Mouse (Mus musculus) MEL (cell line): ENCODE results near the gene Sult2b1. TPM values are rescaled to one million over a fixed set of nuclear protein-coding genes. Genes with fewer than 3 reads are reported as not detected.

Source experiments
- DNase-seq: peaks from one replicate; pipeline ENCODE4 v3.0.0; 2011; ENCODE audit warnings: low read depth, low spot score
- H3K27ac ChIP-seq: 2 replicates; pipeline ENCODE4 v1.5.1; 2012; ENCODE audit warnings: low read depth, mild to moderate bottlenecking, control low read depth, low read length, moderate library complexity; ENCODE audit not compliant: control insufficient read depth
- H3K27me3 ChIP-seq, 2 experiments: fragments of 150-350 bp in 1 of 2; sonication (generic) in 1 of 2; 2 replicates each; pipeline ENCODE4 v1.6.1; 2012; ENCODE audit warnings: low read length in 2 of 2, mild to moderate bottlenecking in 2 of 2, improper control_type of control experiment in 1 of 2, moderate library complexity in 1 of 2; ENCODE audit not compliant: insufficient read depth in 2 of 2, control insufficient read depth in 1 of 2
- H3K36me3 ChIP-seq, 2 experiments: 2 replicates each; pipeline ENCODE4 v1.6.1; 2012 to 2014; ENCODE audit warnings: low read length in 2 of 2, improper control_type of control experiment in 1 of 2, inconsistent platforms in 1 of 2, mild to moderate bottlenecking in 1 of 2; ENCODE audit not compliant: insufficient read depth in 2 of 2, control insufficient read depth in 1 of 2
- H3K4me1 ChIP-seq, 2 experiments: fragments of 150-350 bp in 1 of 2; sonication (generic) in 1 of 2; 2 replicates each; pipeline ENCODE4 v1.6.1; 2012; ENCODE audit warnings: low read length in 2 of 2, improper control_type of control experiment in 1 of 2, mild to moderate bottlenecking in 1 of 2; ENCODE audit not compliant: insufficient read depth in 2 of 2, control insufficient read depth in 1 of 2
- H3K4me3 ChIP-seq, 2 experiments: fragments of 150-350 bp in 1 of 2; sonication (generic) in 1 of 2; 2 replicates each; pipeline ENCODE4 v1.5.1; 2012; ENCODE audit warnings: low read depth in 2 of 2, low read length in 2 of 2, mild to moderate bottlenecking in 2 of 2, moderate library complexity in 2 of 2, control low read depth in 1 of 2, improper control_type of control experiment in 1 of 2; ENCODE audit not compliant: control insufficient read depth in 1 of 2, insufficient read depth in 1 of 2
- H3K79me2 ChIP-seq: 2 replicates; pipeline ENCODE4 v1.6.1; 2012; ENCODE audit warnings: mild to moderate bottlenecking, low read length, moderate library complexity; ENCODE audit not compliant: control insufficient read depth, poor library complexity, insufficient read depth
- H3K9ac ChIP-seq: 2 replicates; pipeline ENCODE4 v1.6.1; 2012; ENCODE audit warnings: low read depth, mild to moderate bottlenecking, control low read depth, low read length, moderate library complexity; ENCODE audit not compliant: control insufficient read depth, poor library complexity, severe bottlenecking
- H3K9me3 ChIP-seq: fragments of 150-350 bp; sonication (generic); replicated peaks from 2 replicates; pipeline ENCODE4 v1.6.1; 2012; ENCODE audit warnings: mild to moderate bottlenecking, low read length, improper control_type of control experiment, moderate library complexity; ENCODE audit not compliant: insufficient read depth
- CTCF ChIP-seq, 3 experiments: IDR thresholded peaks in 2 of 3; conservative IDR thresholded peaks in 1 of 3; 2 replicates each; pipeline ENCODE4 v1.5.1; 2011 to 2012; ENCODE audit warnings: low read length in 3 of 3, low read depth in 2 of 3, mild to moderate bottlenecking in 2 of 3, improper control_type of control experiment in 1 of 3, inconsistent platforms in 1 of 3, mixed read lengths in 1 of 3, moderate library complexity in 1 of 3; ENCODE audit not compliant: control insufficient read depth in 1 of 3, insufficient read depth in 1 of 3, poor library complexity in 1 of 3, severe bottlenecking in 1 of 3
- ELF1 ChIP-seq: IDR thresholded peaks from 2 replicates; pipeline ENCODE4 v1.6.1; 2014; ENCODE audit warnings: low read depth, mild to moderate bottlenecking, inconsistent platforms, low read length, improper control_type of control experiment, moderate library complexity
- EP300 ChIP-seq, 2 experiments: IDR thresholded peaks; 2 replicates each; pipeline ENCODE4 v1.6.1; 2011; ENCODE audit warnings: improper control_type of control experiment in 2 of 2, low read length in 2 of 2, low read depth in 1 of 2, mild to moderate bottlenecking in 1 of 2
- GATA1 ChIP-seq: IDR thresholded peaks from 2 replicates; pipeline ENCODE4 v1.6.1; 2011; ENCODE audit warnings: low read depth, low read length, improper control_type of control experiment
- KAT2A ChIP-seq: conservative IDR thresholded peaks from 2 replicates; pipeline ENCODE4 v1.6.1; 2012; ENCODE audit warnings: low read depth, low read length, improper control_type of control experiment, inconsistent platforms
- MEF2A ChIP-seq: IDR thresholded peaks from 2 replicates; pipeline ENCODE4 v1.6.1; 2014; ENCODE audit warnings: low read depth, mild to moderate bottlenecking, inconsistent platforms, low read length, improper control_type of control experiment; ENCODE audit not compliant: poor library complexity, insufficient replicate concordance, severe bottlenecking; ENCODE audit errors: extremely low read depth
- NRF1 ChIP-seq: IDR thresholded peaks from 2 replicates; pipeline ENCODE4 v1.6.1; 2014; ENCODE audit warnings: low read depth, mild to moderate bottlenecking, inconsistent platforms, low read length, improper control_type of control experiment, moderate library complexity; ENCODE audit not compliant: poor library complexity, insufficient read depth, severe bottlenecking
- POLR2AphosphoS2 ChIP-seq: IDR thresholded peaks from 2 replicates; pipeline ENCODE4 v1.6.1; 2011; ENCODE audit warnings: low read length, improper control_type of control experiment
- POLR2AphosphoS5 ChIP-seq: IDR thresholded peaks from 2 replicates; pipeline ENCODE4 v1.6.1; 2012; ENCODE audit warnings: low read depth, borderline replicate concordance, mild to moderate bottlenecking, inconsistent platforms, low read length, moderate library complexity, mixed read lengths
- RCOR1 ChIP-seq: IDR thresholded peaks from 2 replicates; pipeline ENCODE4 v1.6.1; 2012; ENCODE audit warnings: low read depth, mild to moderate bottlenecking, inconsistent platforms, low read length, improper control_type of control experiment
- SIN3A ChIP-seq: IDR thresholded peaks from 2 replicates; pipeline ENCODE4 v1.6.1; 2012; ENCODE audit warnings: low read length, improper control_type of control experiment, inconsistent platforms
- TCF12 ChIP-seq: IDR thresholded peaks from 2 replicates; pipeline ENCODE4 v1.6.1; 2014; ENCODE audit warnings: low read depth, mild to moderate bottlenecking, inconsistent platforms, low read length, improper control_type of control experiment, moderate library complexity
- ZMIZ1 ChIP-seq: IDR thresholded peaks from 2 replicates; pipeline ENCODE4 v1.6.1; 2012; ENCODE audit warnings: low read depth, mild to moderate bottlenecking, inconsistent platforms, low read length, improper control_type of control experiment, moderate library complexity
- polyA plus RNA-seq, 2 experiments: library from polyadenylated mRNA; stranded (reverse) in 1 of 2; unstranded in 1 of 2; fragments of >175 nt in 1 of 2; fragments of >200 nt in 1 of 2; gene quantifications; 2 replicates each; pipeline versions ENCODE4 v1.2.1 to v1.2.4; 2012; ENCODE audit warnings: low replicate concordance in 2 of 2, low read depth in 1 of 2; ENCODE audit not compliant: insufficient read length in 2 of 2, insufficient read depth in 1 of 2, missing spikeins in 1 of 2
- total RNA-seq: library from RNA; depleted of rRNA; stranded (reverse); fragments of 300-350 nt; gene quantifications from 2 replicates; pipeline ENCODE4 v1.2.3, GENCODE M21; 2012

Sult2b1 gene
- total and polyA plus RNA-seq, 3 experiments: 0.08 to 0.47 TPM; not detected in 1

GRCm38 (mm10) chr7:45771101-45771500 is 13.4 kb downstream of the Sult2b1 start:
- no peak for TF ChIP-seq KAT2A
- TF ChIP-seq MEF2A: no peak
- TF ChIP-seq TCF12: no peak
- no peak for TF ChIP-seq EP300 (IDR thresholded peaks at IDR 0.05; ENCODE audit: low read depth in 1 of 2, low read length in 2 of 2)
- no peak for TF ChIP-seq RCOR1
- TF ChIP-seq POLR2AphosphoS2: no peak
- TF ChIP-seq ELF1: no peak
- no peak for TF ChIP-seq GATA1
- TF ChIP-seq ZMIZ1: no peak
- no peak for TF ChIP-seq POLR2AphosphoS5
- no peak for TF ChIP-seq SIN3A
- no peak overlapping the region for H3K27ac ChIP-seq
- H3K79me2 ChIP-seq: no peaks in the 10 kb centered on the region
- H3K9me3 ChIP-seq: no peaks in the 10 kb centered on the region
- no peaks in the 10 kb centered on the region for H3K36me3 ChIP-seq
- peaks cover 14 to 16% of the 10 kb centered on the region in 2 experiments for H3K27me3 ChIP-seq
- H3K4me3 ChIP-seq: no peak overlapping the region
- H3K9ac ChIP-seq: no peak overlapping the region
- no peak for DNase-seq
- no peaks in the 10 kb centered on the region for H3K4me1 ChIP-seq

DNA sequence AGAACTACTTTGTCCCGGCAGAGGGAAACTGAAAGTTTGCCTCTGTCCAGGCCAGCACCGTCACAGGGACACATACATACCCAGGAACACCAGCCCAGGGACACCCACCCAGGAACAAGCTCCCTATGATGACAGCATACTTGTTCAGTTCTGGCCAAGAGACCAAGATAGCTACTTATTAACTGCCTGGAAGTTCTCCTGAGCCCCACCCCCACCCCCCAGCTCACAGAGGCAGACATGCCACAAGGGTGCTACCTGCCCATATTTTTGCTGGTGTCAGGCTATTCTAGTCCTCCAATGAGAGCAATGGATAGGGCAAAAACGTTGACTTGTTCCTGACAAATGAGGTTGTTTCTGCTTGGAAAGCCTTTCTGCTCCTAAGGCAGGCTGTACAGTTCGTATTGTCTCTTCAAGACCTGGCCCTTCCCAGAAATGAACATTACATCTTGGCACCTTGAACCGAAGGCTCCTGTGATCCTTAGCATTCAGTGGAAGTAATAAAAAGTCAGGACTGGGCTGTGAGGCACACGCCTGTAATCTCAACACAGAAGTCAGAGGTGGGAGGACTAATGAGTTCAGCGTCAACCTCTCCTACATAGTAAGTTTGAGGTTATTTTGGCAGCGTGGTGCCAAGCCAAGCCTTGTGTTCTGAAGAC is 13.9 kb downstream of the Sult2b1 start:
- Histone ChIP-seq H3K36me3 (no peaks in the 10 kb centered on the region), H3K27me3 (peaks cover 14 to 16% of the 10 kb centered on the region in 2 experiments)
- TF ChIP-seq SIN3A: no peak
- no peak for TF ChIP-seq GATA1
- no peak for TF ChIP-seq EP300 (IDR thresholded peaks at IDR 0.05; ENCODE audit: low read depth in 1 of 2, low read length in 2 of 2)
- no peak for TF ChIP-seq TCF12
- TF ChIP-seq, all 39 proteins: peak for 0
- peak overlapping the region in 1 of 2 experiments; percentile 7; a peak in 1 of 4 replicates for H3K4me3 ChIP-seq
- no peaks in the 10 kb centered on the region for H3K9me3 ChIP-seq
- H3K79me2 ChIP-seq: no peaks in the 10 kb centered on the region
- H3K4me1 ChIP-seq: no peaks in the 10 kb centered on the region
- DNase-seq: no peak
- no peak overlapping the region for H3K9ac ChIP-seq
- no peak overlapping the region for H3K27ac ChIP-seq

- Histone ChIP-seq H3K4me3 (no peak overlapping the region), H3K79me2 (no peaks in the 10 kb centered on the region), H3K27ac (no peak overlapping the region)
- DNase-seq: no peak
- TF ChIP-seq NRF1: no peak
- TF ChIP-seq CTCF (IDR thresholded peaks at IDR 0.05 in 2 of 3, conservative IDR thresholded peaks at IDR 0.05 in 1 of 3; ENCODE audit: control insufficient read depth in 1 of 3, insufficient read depth in 1 of 3, low read depth in 2 of 3, low read length in 3 of 3, poor library complexity in 1 of 3, severe bottlenecking in 1 of 3): peak in 1 of 3 experiments; percentile 9; a peak in 1 of 6 replicates
- TF ChIP-seq, all 39 proteins: peak for 1
- H3K9ac ChIP-seq: no peak overlapping the region
- no peaks in the 10 kb centered on the region for H3K36me3 ChIP-seq
- H3K9me3 ChIP-seq: no peaks in the 10 kb centered on the region
- no peaks in the 10 kb centered on the region for H3K4me1 ChIP-seq
- H3K27me3 ChIP-seq: peaks cover 6% of the 10 kb centered on the region in 2 experiments
Observed at GRCm38 (mm10) chr7:45767500-45767899, 17.0 kb downstream of the Sult2b1 start.
